8 mouse cellular contexts compared by ENCODE assay signal in the genomic region with DNA sequence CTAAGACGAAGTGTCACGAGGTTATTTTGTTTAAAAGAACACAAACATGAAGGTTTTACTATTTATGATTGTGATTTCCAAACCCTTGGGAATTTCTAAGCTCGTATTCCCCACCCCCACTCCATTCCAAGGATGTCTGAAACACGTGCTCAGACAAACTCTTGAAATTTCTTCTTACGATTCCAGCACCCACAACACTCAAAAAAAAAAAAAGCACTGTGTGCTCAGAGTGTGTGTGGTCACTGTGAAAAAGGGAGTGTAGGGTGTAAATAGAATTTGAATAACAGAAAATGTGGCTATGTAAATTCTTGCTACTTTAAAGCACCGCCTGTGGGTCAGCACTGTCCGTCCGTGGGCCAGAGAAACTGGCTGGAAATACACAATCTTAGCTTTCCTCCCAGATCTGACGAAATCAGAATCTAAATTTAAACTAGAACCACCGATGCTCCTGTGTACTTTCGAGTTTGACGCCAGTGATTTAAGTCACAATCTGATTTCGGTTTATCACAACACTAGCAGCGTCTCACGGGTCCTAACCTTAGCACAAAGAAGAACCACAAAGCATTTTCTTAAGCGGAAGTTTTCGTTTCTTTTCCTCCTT. TPM values are rescaled to one million over a fixed set of nuclear protein-coding genes. Genes with fewer than 3 reads are reported as not detected.
DNase-seq lines count a peak whose midpoint lies in the region; ATAC-seq and TF ChIP-seq lines count a peak whose summit lies in the region.

No protein-coding gene starts in this region.

- 17% methylated on average over 17 of the region's 17 CpGs for WGBS in heart, embryonic 11.5 days (ENCODE audit: insufficient replicate concordance)
- WGBS in forebrain, embryonic 13.5 days, result 16% methylated on average over 17 of the region's 17 CpGs
- 17% methylated on average over 17 of the region's 17 CpGs for WGBS in limb, embryonic 14.5 days

- H3K9ac ChIP-seq in heart, embryonic 11.5 days (ENCODE audit: low read depth, low read length), result peak overlapping the region; percentile 87
- H3K9ac ChIP-seq in ES-E14 (ENCODE audit: insufficient read depth, low read depth, low read length, poor library complexity, severe bottlenecking), result peak overlapping the region; percentile 98
- peak overlapping the region; percentile 78 for H3K9ac ChIP-seq in forebrain, embryonic 13.5 days
- peak overlapping the region; percentile 84 for H3K9ac ChIP-seq in limb, embryonic 14.5 days (ENCODE audit: low read depth, low read length, severe bottlenecking)

- no peaks in the 10 kb centered on the region; the same call in 1 of the 2 replicates for H3K4me1 ChIP-seq in heart, embryonic 11.5 days (ENCODE audit: control insufficient read depth, insufficient read depth, low read length)
- H3K4me1 ChIP-seq in ES-E14 (ENCODE audit: control insufficient read depth in 2 of 2, insufficient read depth in 2 of 2, low read length in 2 of 2, poor library complexity in 1 of 2), result peaks cover 0 to 3% of the 10 kb centered on the region in 2 experiments; a peak in 1 of 4 replicates
- H3K4me1 ChIP-seq in forebrain, embryonic 13.5 days, result 0 out of 2 replicates have a peak, but pooled peaks cover 8% of the 10 kb centered on the region
- H3K4me1 ChIP-seq in limb, embryonic 14.5 days (ENCODE audit: control insufficient read depth, insufficient read depth, low read length), result 0 out of 2 replicates have a peak, but pooled peaks cover 3% of the 10 kb centered on the region

- in situ Hi-C loops in ES-E14 (cut with MboI; ENCODE audit: low sequenced_read_pairs in 2 of 2, unreplicated experiment in 2 of 2), result no loop called here

- 0 out of 2 replicates have a peak, but pooled peaks have one; percentile 6 for ATAC-seq in heart, embryonic 11.5 days (replicated peaks; ENCODE audit: insufficient number of reproducible peaks, low FRiP score, low TSS enrichment)
- ATAC-seq in forebrain, embryonic 13.5 days, result peak; percentile 39
- ATAC-seq in limb, embryonic 14.5 days (ENCODE audit: low FRiP score, low read depth), result peak; percentile 33

- intact Hi-C loops in heart, postnatal 36 days (cut with DNase I), result loop anchor here (5.0 kb wide), 2 partner anchors 35 to 105 kb away; a partner anchor contains a TSS

- no peaks in the 10 kb centered on the region for H3K9me3 ChIP-seq in heart, embryonic 11.5 days (replicated peaks; ENCODE audit: control insufficient read depth, low read length)
- H3K9me3 ChIP-seq in ES-E14 (ENCODE audit: control insufficient read depth, insufficient read depth, low read depth, low read length), result no peaks in the 10 kb centered on the region
- no peaks in the 10 kb centered on the region for H3K9me3 ChIP-seq in forebrain, embryonic 13.5 days (replicated peaks)
- H3K9me3 ChIP-seq in limb, embryonic 14.5 days (ENCODE audit: control insufficient read depth, low read length), result no peaks in the 10 kb centered on the region

- H3K4me3 ChIP-seq in heart, embryonic 11.5 days (ENCODE audit: low read depth, low read length), result peak overlapping the region; percentile 58
- peak overlapping the region; percentile 80 to 97 for H3K4me3 ChIP-seq in ES-E14 (ENCODE audit: insufficient read depth in 1 of 2, low read depth in 1 of 2, low read length in 2 of 2, poor library complexity in 1 of 2, severe bottlenecking in 1 of 2)
- peak overlapping the region; percentile 59 for H3K4me3 ChIP-seq in forebrain, embryonic 13.5 days
- H3K4me3 ChIP-seq in limb, embryonic 14.5 days (replicated peaks; ENCODE audit: low read length), result peak overlapping the region; percentile 56

- peak overlapping the region; percentile 60 for H3K4me2 ChIP-seq in heart, embryonic 11.5 days
- H3K4me2 ChIP-seq in forebrain, embryonic 13.5 days, result peak overlapping the region; percentile 57
- H3K4me2 ChIP-seq in limb, embryonic 14.5 days (replicated peaks; ENCODE audit: low read depth, low read length, severe bottlenecking), result peak overlapping the region; percentile 49

- no peaks in the 10 kb centered on the region for H3K36me3 ChIP-seq in heart, embryonic 11.5 days (ENCODE audit: control insufficient read depth, insufficient read depth, low read length)
- no peaks in the 10 kb centered on the region for H3K36me3 ChIP-seq in ES-E14 (ENCODE audit: control insufficient read depth, insufficient read depth, low read length, poor library complexity, severe bottlenecking)
- H3K36me3 ChIP-seq in forebrain, embryonic 13.5 days (ENCODE audit: poor library complexity, severe bottlenecking), result no peaks in the 10 kb centered on the region
- no peaks in the 10 kb centered on the region for H3K36me3 ChIP-seq in limb, embryonic 14.5 days (ENCODE audit: control insufficient read depth, insufficient read depth, low read length)

- H3K27ac ChIP-seq in heart, embryonic 11.5 days (ENCODE audit: low read depth, low read length), result peak overlapping the region; percentile 84
- peak overlapping the region; percentile 96 for H3K27ac ChIP-seq in ES-E14 (ENCODE audit: insufficient read depth, low read depth, low read length, poor library complexity, severe bottlenecking)
- H3K27ac ChIP-seq in forebrain, embryonic 13.5 days, result peak overlapping the region; percentile 88
- peak overlapping the region; percentile 94 for H3K27ac ChIP-seq in limb, embryonic 14.5 days (replicated peaks; ENCODE audit: low read depth, low read length)

- no peak for TF ChIP-seq POLR2A in limb, embryonic 14.5 days (IDR thresholded peaks at IDR 0.05; ENCODE audit: borderline replicate concordance, extremely low read depth, insufficient read depth, insufficient read length)

- H3K27me3 ChIP-seq in heart, embryonic 11.5 days (ENCODE audit: control insufficient read depth, insufficient read depth, low read length), result no peaks in the 10 kb centered on the region
- H3K27me3 ChIP-seq in forebrain, embryonic 13.5 days, result no peaks in the 10 kb centered on the region
- no peaks in the 10 kb centered on the region for H3K27me3 ChIP-seq in limb, embryonic 14.5 days (ENCODE audit: control insufficient read depth, insufficient read depth, low read length)

- DNase-seq in heart, postnatal 36 days, result no peak
- DNase-seq in ES-E14 (ENCODE audit: low read depth, low spot score), result no peak
- DNase-seq in limb, embryonic 14.5 days (ENCODE audit: low spot score), result peak; percentile 11
- DNase-seq in neural tube, embryonic 10.5 days (ENCODE audit: extremely low spot score, low spot score), result peak; percentile 20
- no peak for DNase-seq in right cerebral cortex, postnatal 10 days (ENCODE audit: low spot score in 2 of 2)
- DNase-seq in ovary, adult 18-20 months (ENCODE audit: low spot score), result no peak

TF ChIP-seq in ES-E14, 5 proteins besides CTCF, POLR2A, EP300 and RAD21:
- TF ChIP-seq HCFC1 (IDR thresholded peaks at IDR 0.05; ENCODE audit: borderline replicate concordance, insufficient read depth, low read length), result no peak
- peak; percentile 55; the same call in 1 of the 2 replicates for TF ChIP-seq ZNF384 (IDR thresholded peaks at IDR 0.05; ENCODE audit: low read depth, low read length)

RNA-seq across cellular contexts. Expression of a gene that starts 0.8 kb away (rescaled TPM):
- 14.9 and 16.4 TPM in 2 replicates for polyA plus RNA-seq in heart, embryonic 11.5 days (2014; fragmentation: Nextera tagmentation; extraction: Ambion mirVana)
- total RNA-seq in heart, postnatal 36 days (2021), result 10 to 100 TPM; 13.5 to 15.7 TPM
- total RNA-seq in ES-E14 (2012; rRNA removed), result 17.6 and 23.4 TPM in 2 replicates
- 26.1 and 26.7 TPM in 2 replicates for polyA plus RNA-seq in forebrain, embryonic 13.5 days (2015; fragmentation: Nextera tagmentation; extraction: Ambion mirVana)
- polyA plus RNA-seq in limb, embryonic 14.5 days (2012; rRNA removed), result 28.5 and 40.2 TPM in 2 replicates
- 18.7 and 22.1 TPM in 2 replicates for polyA plus RNA-seq in limb, embryonic 14.5 days (2014; fragmentation: Nextera tagmentation; extraction: Ambion mirVana)

RNA-seq across cellular contexts. Expression of a gene that starts 28.9 kb away (rescaled TPM):
- 3.5 and 5.0 TPM in 2 replicates for polyA plus RNA-seq in heart, embryonic 11.5 days (2014; fragmentation: Nextera tagmentation; extraction: Ambion mirVana)
- total RNA-seq in heart, postnatal 36 days (2021), result under 1 TPM; 0.38 to 0.53 TPM
- 9.4 and 10.1 TPM in 2 replicates for total RNA-seq in ES-E14 (2012; rRNA removed)
- polyA plus RNA-seq in forebrain, embryonic 13.5 days (2015; fragmentation: Nextera tagmentation; extraction: Ambion mirVana), result 4.1 and 6.1 TPM in 2 replicates
- polyA plus RNA-seq in limb, embryonic 14.5 days (2012; rRNA removed), result 2.9 TPM in 1 of 2 replicates, not detected in the other
- 3.4 and 3.6 TPM in 2 replicates for polyA plus RNA-seq in limb, embryonic 14.5 days (2014; fragmentation: Nextera tagmentation; extraction: Ambion mirVana)

Comparison
In these comparisons a context has a peak if more than half of its experiments do, and no peak if none do; other contexts are left out.
1. DNase-seq: peak in limb, embryonic 14.5 days (single experiment) and neural tube, embryonic 10.5 days (single experiment); none in heart, postnatal 36 days (0 of 2), ES-E14 (single experiment), right cerebral cortex, postnatal 10 days (0 of 2) and ovary, adult 18-20 months (single experiment).
2. Peak in every context shown above with its lines, with median percentiles within 50 percentile points of each other: ATAC-seq, H3K27ac ChIP-seq, H3K4me2 ChIP-seq, H3K4me3 ChIP-seq and H3K9ac ChIP-seq.